Mouse (Mus musculus): ENCODE data around the gene Amh. TPM values are rescaled to one million over a fixed set of nuclear protein-coding genes. Genes with fewer than 3 reads are reported as not detected.

Amh gene
- polyA plus RNA-seq, 1 experiment from 2014 or later, result not detected

- Histone ChIP-seq H3K36me3 (ENCODE audit: control insufficient read depth, insufficient read depth, low read length) (peaks cover 96% of the 10 kb centered on the region), H3K4me3 (ENCODE audit: low read depth, low read length) (no peak overlapping the region), H3K9me3 (ENCODE audit: control insufficient read depth, low read length) (no peaks in the 10 kb centered on the region), H3K9ac (ENCODE audit: low read length) (no peak overlapping the region), H3K4me2 (ENCODE audit: low read length) (no peak overlapping the region), H3K27ac (ENCODE audit: low read depth) (no peak overlapping the region), H3K4me1 (replicated peaks; ENCODE audit: control insufficient read depth, insufficient read depth, low read length) (no peaks in the 10 kb centered on the region), H3K27me3 (replicated peaks; ENCODE audit: control insufficient read depth, insufficient read depth, low read length) (no peaks in the 10 kb centered on the region)
- 83% methylated on average over 6 of the region's 6 CpGs for WGBS
- DNase-seq (ENCODE audit: low spot score), result no peak
- no peak for ATAC-seq (replicated peaks; ENCODE audit: low FRiP score, low TSS enrichment, low read depth)
These were observed 28.6 kb upstream of the Amh start for GRCm38 (mm10) chr10:80776358-80776869.

DNA sequence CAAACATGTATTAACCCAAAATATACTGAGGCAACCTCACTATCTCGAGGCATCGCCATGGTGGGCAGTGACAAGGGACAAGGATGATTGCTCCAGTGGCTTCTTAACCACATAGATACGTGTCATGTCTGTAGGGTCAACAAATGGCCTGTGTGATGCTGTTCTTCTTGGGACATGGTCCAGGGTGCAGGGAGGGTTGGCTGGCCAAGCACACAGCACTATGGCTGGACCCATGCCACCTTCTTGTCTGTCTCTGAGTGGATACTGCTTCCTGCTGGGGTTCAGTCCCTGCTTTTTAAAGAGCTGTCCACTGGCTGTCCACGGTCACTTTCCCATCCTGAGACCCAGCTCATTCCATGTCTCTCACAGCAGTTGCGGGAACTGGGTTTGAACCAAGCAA is 27.9 kb upstream of the Amh start:
- H3K4me2 ChIP-seq (ENCODE audit: low read length), result no peak overlapping the region
- 92% methylated on average over 5 of the region's 5 CpGs for WGBS
- H3K36me3 ChIP-seq (ENCODE audit: control insufficient read depth, insufficient read depth, low read length), result peaks cover 96% of the 10 kb centered on the region
- H3K4me3 ChIP-seq (ENCODE audit: low read depth, low read length), result no peak overlapping the region
- H3K4me1 ChIP-seq (replicated peaks; ENCODE audit: control insufficient read depth, insufficient read depth, low read length), result no peaks in the 10 kb centered on the region
- DNase-seq (ENCODE audit: low spot score) (no peak), ATAC-seq (replicated peaks; ENCODE audit: low FRiP score, low TSS enrichment, low read depth) (no peak)
- no peak overlapping the region for H3K27ac ChIP-seq (ENCODE audit: low read depth)
- no peaks in the 10 kb centered on the region for H3K9me3 ChIP-seq (ENCODE audit: control insufficient read depth, low read length)
- no peak overlapping the region for H3K9ac ChIP-seq (ENCODE audit: low read length)
- no peaks in the 10 kb centered on the region for H3K27me3 ChIP-seq (replicated peaks; ENCODE audit: control insufficient read depth, insufficient read depth, low read length)

- H3K27ac ChIP-seq (ENCODE audit: low read depth), result no peak overlapping the region
- DNase-seq (ENCODE audit: low spot score), result no peak
- H3K4me1 ChIP-seq (replicated peaks; ENCODE audit: control insufficient read depth, insufficient read depth, low read length), result no peaks in the 10 kb centered on the region
- H3K9ac ChIP-seq (ENCODE audit: low read length), result no peak overlapping the region
- peaks cover 99% of the 10 kb centered on the region for H3K36me3 ChIP-seq (ENCODE audit: control insufficient read depth, insufficient read depth, low read length)
- no peak overlapping the region for H3K4me2 ChIP-seq (ENCODE audit: low read length)
- no peak for ATAC-seq (replicated peaks; ENCODE audit: low FRiP score, low TSS enrichment, low read depth)
- no peak overlapping the region for H3K4me3 ChIP-seq (ENCODE audit: low read depth, low read length)
- no peaks in the 10 kb centered on the region for H3K9me3 ChIP-seq (ENCODE audit: control insufficient read depth, low read length)
- no peaks in the 10 kb centered on the region for H3K27me3 ChIP-seq (replicated peaks; ENCODE audit: control insufficient read depth, insufficient read depth, low read length)
These were observed 25.5 kb upstream of the Amh start for GRCm38 (mm10) chr10:80779565-80779964.

GRCm38 (mm10) chr10:80784302-80784701 is 20.7 kb upstream of the Amh start:
- Histone ChIP-seq H3K4me1 (replicated peaks; ENCODE audit: control insufficient read depth, insufficient read depth, low read length) (no peaks in the 10 kb centered on the region), H3K27me3 (replicated peaks; ENCODE audit: control insufficient read depth, insufficient read depth, low read length) (no peaks in the 10 kb centered on the region), H3K9me3 (ENCODE audit: control insufficient read depth, low read length) (no peaks in the 10 kb centered on the region), H3K4me3 (ENCODE audit: low read depth, low read length) (no peak overlapping the region), H3K9ac (ENCODE audit: low read length) (no peak overlapping the region), H3K4me2 (ENCODE audit: low read length) (no peak overlapping the region), H3K27ac (ENCODE audit: low read depth) (no peak overlapping the region), H3K36me3 (ENCODE audit: control insufficient read depth, insufficient read depth, low read length) (peaks cover 99% of the 10 kb centered on the region)
- no peak for DNase-seq (ENCODE audit: low spot score)
- WGBS, result 100% methylated on average over 2 of the region's 2 CpGs
- ATAC-seq (replicated peaks; ENCODE audit: low FRiP score, low TSS enrichment, low read depth), result no peak

DNA sequence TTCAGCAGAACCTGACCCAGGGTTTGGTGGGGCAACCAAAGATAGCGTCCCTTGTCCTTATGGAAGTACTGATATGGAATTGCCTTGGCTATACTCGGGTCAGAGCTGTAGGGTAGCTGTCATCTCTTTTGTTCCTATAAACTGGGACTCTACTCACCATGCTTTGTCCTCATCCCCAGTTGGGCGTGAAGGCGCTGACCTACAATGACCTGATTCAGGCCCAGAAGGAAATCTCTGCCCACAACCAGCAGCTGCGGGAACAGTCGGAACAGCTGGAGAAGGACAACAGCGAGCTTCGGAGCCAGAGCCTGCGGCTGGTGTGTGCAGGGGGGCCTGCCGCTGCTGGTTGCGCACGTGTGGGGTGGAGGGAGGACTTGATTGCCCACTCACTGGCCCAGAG is 20.2 kb upstream of the Amh start:
- no peak overlapping the region for H3K27ac ChIP-seq (ENCODE audit: low read depth)
- peaks cover 100% of the 10 kb centered on the region for H3K36me3 ChIP-seq (ENCODE audit: control insufficient read depth, insufficient read depth, low read length)
- H3K27me3 ChIP-seq (replicated peaks; ENCODE audit: control insufficient read depth, insufficient read depth, low read length), result no peaks in the 10 kb centered on the region
- WGBS, result 89% methylated on average over 12 of the region's 12 CpGs
- DNase-seq (ENCODE audit: low spot score) (no peak), ATAC-seq (replicated peaks; ENCODE audit: low FRiP score, low TSS enrichment, low read depth) (no peak)
- H3K4me3 ChIP-seq (ENCODE audit: low read depth, low read length), result no peak overlapping the region
- H3K4me2 ChIP-seq (ENCODE audit: low read length), result no peak overlapping the region
- H3K9ac ChIP-seq (ENCODE audit: low read length), result no peak overlapping the region
- H3K4me1 ChIP-seq (replicated peaks; ENCODE audit: control insufficient read depth, insufficient read depth, low read length), result no peaks in the 10 kb centered on the region
- H3K9me3 ChIP-seq (ENCODE audit: control insufficient read depth, low read length), result no peaks in the 10 kb centered on the region

DNA sequence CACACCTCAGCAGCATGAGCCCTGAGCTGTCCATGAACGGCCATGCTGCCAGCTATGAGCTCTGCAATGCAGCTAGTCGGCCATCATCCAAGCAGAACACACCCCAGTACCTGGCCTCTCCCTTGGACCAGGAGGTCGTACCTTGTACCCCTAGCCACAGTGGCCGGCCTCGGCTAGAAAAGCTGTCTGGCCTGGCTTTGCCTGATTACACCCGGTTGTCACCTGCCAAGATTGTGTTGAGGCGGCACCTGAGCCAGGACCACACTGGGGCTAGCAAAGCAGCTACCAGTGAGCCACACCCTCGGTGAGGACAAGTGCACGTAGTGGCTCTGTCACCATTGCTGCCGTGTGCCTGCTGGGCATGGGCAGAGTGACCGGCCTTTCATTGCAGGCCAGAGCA is 19.1 kb upstream of the Amh start:
- DNase-seq (ENCODE audit: low spot score) (no peak), ATAC-seq (replicated peaks; ENCODE audit: low FRiP score, low TSS enrichment, low read depth) (no peak)
- Histone ChIP-seq H3K9ac (ENCODE audit: low read length) (no peak overlapping the region), H3K9me3 (ENCODE audit: control insufficient read depth, low read length) (no peaks in the 10 kb centered on the region), H3K4me1 (replicated peaks; ENCODE audit: control insufficient read depth, insufficient read depth, low read length) (no peaks in the 10 kb centered on the region), H3K4me2 (ENCODE audit: low read length) (no peak overlapping the region), H3K36me3 (ENCODE audit: control insufficient read depth, insufficient read depth, low read length) (peaks cover 100% of the 10 kb centered on the region), H3K27ac (ENCODE audit: low read depth) (no peak overlapping the region), H3K4me3 (ENCODE audit: low read depth, low read length) (no peak overlapping the region), H3K27me3 (replicated peaks; ENCODE audit: control insufficient read depth, insufficient read depth, low read length) (no peaks in the 10 kb centered on the region)
- 95% methylated on average over 11 of the region's 11 CpGs for WGBS

- no peak overlapping the region for H3K4me3 ChIP-seq (ENCODE audit: low read depth, low read length)
- H3K4me1 ChIP-seq (replicated peaks; ENCODE audit: control insufficient read depth, insufficient read depth, low read length), result no peaks in the 10 kb centered on the region
- peaks cover 97% of the 10 kb centered on the region for H3K36me3 ChIP-seq (ENCODE audit: control insufficient read depth, insufficient read depth, low read length)
- no peaks in the 10 kb centered on the region for H3K27me3 ChIP-seq (replicated peaks; ENCODE audit: control insufficient read depth, insufficient read depth, low read length)
- no peaks in the 10 kb centered on the region for H3K9me3 ChIP-seq (ENCODE audit: control insufficient read depth, low read length)
- H3K27ac ChIP-seq (ENCODE audit: low read depth), result no peak overlapping the region
- ATAC-seq (replicated peaks; ENCODE audit: low FRiP score, low TSS enrichment, low read depth) (no peak), DNase-seq (ENCODE audit: low spot score) (no peak)
- H3K9ac ChIP-seq (ENCODE audit: low read length), result no peak overlapping the region
- no peak overlapping the region for H3K4me2 ChIP-seq (ENCODE audit: low read length)
- WGBS, result 76% methylated on average over 2 of the region's 2 CpGs
These were observed 17.5 kb upstream of the Amh start for GRCm38 (mm10) chr10:80787517-80787916.

DNA sequence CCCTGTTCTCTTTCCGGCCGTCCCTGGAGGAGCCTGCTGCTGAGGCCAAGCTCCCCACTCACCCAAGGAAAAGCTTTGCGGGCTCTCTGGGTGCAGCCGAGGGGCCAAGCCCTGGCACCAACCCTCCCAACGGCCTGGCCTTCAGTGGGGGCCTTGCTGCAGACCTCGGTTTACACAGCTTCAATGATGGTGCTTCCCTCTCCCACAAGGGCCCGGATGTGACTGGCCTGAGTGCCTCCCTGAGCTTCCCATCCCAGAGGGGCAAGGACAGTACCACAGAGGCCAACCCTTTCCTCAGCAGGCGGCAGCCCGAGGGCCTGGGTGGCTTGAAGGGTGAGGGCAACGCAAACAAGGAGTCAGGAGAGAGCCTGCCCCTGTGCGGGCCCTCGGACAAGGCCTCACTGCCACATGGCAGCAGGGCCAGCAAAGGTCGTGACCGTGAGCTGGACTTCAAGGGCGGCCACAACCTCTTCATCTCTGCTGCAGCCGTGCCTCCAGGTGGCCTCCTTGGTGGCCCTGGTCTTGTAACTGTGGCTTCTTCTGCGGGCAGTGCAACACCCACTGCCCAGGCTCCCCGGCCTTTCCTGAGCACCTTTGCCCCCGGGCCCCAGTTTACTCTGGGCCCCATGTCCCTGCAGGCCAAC is 14.2 kb upstream of the Amh start:
- Histone ChIP-seq H3K9me3 (ENCODE audit: control insufficient read depth, low read length) (no peaks in the 10 kb centered on the region), H3K27me3 (replicated peaks; ENCODE audit: control insufficient read depth, insufficient read depth, low read length) (no peaks in the 10 kb centered on the region), H3K4me2 (ENCODE audit: low read length) (no peak overlapping the region), H3K36me3 (ENCODE audit: control insufficient read depth, insufficient read depth, low read length) (peaks cover 94% of the 10 kb centered on the region), H3K4me1 (replicated peaks; ENCODE audit: control insufficient read depth, insufficient read depth, low read length) (no peaks in the 10 kb centered on the region), H3K27ac (ENCODE audit: low read depth) (no peak overlapping the region), H3K4me3 (ENCODE audit: low read depth, low read length) (no peak overlapping the region), H3K9ac (ENCODE audit: low read length) (no peak overlapping the region)
- WGBS, result 89% methylated on average over 19 of the region's 19 CpGs
- DNase-seq (ENCODE audit: low spot score), result no peak
- no peak for ATAC-seq (replicated peaks; ENCODE audit: low FRiP score, low TSS enrichment, low read depth)

DNA sequence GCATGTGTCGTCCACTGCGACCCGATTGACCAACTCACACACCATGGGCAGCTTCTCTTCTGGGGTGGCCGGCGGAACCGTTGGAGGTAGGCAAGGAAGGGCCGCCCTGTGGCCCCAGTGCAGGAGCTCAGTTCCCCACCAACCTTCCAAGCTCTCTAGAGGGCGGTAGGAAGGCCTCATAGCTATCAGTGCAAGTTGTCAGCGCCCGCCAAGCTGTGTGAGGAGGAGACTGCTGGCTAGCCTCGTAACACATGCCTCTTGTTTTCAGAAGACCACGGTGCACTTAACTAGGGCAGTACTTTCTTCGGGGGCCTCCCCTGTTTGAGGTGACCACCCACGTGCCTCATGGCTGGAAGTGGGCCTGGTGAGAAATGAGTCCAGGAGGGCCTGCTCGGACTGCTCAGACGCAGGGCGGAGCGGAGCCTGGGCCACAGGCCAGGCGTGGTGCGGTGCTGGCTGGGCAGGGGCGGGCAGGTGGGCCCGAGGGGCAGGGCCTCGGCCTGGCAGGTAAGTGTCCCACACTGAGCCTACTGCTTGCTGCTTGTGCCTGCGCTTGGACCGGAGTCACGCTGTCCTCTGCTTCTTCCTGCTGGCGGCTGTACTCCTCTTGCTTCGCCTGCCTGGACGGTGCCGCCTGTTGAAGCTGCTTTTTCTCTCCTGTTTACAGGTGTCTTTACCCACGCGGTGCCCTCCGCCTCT is 13.4 kb upstream of the Amh start:
- 79% methylated on average over 33 of the region's 33 CpGs for WGBS
- H3K9ac ChIP-seq (ENCODE audit: low read length), result no peak overlapping the region
- no peak overlapping the region for H3K4me2 ChIP-seq (ENCODE audit: low read length)
- DNase-seq (ENCODE audit: low spot score) (no peak), ATAC-seq (replicated peaks; ENCODE audit: low FRiP score, low TSS enrichment, low read depth) (no peak)
- peaks cover 94% of the 10 kb centered on the region for H3K36me3 ChIP-seq (ENCODE audit: control insufficient read depth, insufficient read depth, low read length)
- H3K4me3 ChIP-seq (ENCODE audit: low read depth, low read length), result no peak overlapping the region
- no peak overlapping the region for H3K27ac ChIP-seq (ENCODE audit: low read depth)
- peaks cover under 1% of the 10 kb centered on the region; the same call in 1 of the 2 replicates for H3K4me1 ChIP-seq (replicated peaks; ENCODE audit: control insufficient read depth, insufficient read depth, low read length)
- H3K27me3 ChIP-seq (replicated peaks; ENCODE audit: control insufficient read depth, insufficient read depth, low read length), result no peaks in the 10 kb centered on the region
- H3K9me3 ChIP-seq (ENCODE audit: control insufficient read depth, low read length), result no peaks in the 10 kb centered on the region

Measured in intestine, embryonic 14.5 days (tissue).